Mouse (Mus musculus): ENCODE measurements around the gene Cln3. TPM values are rescaled to one million over a fixed set of nuclear protein-coding genes. Genes with fewer than 3 reads are reported as not detected.
A peak's percentile ranks its signal among the peaks of the same experiment; 100 is the strongest.

The Cln3 gene
- polyA plus RNA-seq, 1 experiment from 2014 or later, result 33.0 TPM

- WGBS, result 70% methylated on average over 6 of the region's 6 CpGs
- DNase-seq (ENCODE audit: low spot score) (no peak), ATAC-seq (no peak)
Observed at GRCm38 (mm10) chr7:126581661-126582060, 4.0 kb downstream of the Cln3 start.

GRCm38 (mm10) chr7:126579172-126579571, 6.4 kb downstream of the Cln3 start:
- H3K4me2 ChIP-seq (replicated peaks; ENCODE audit: low read depth, low read length), result no peak overlapping the region
- H3K4me3 ChIP-seq (ENCODE audit: low read depth, low read length), result no peak overlapping the region
- TF ChIP-seq EP300 (IDR thresholded peaks at IDR 0.05) (no peak), CTCF (IDR thresholded peaks at IDR 0.05) (peak; percentile 75)
- no peak overlapping the region for H3K9ac ChIP-seq (replicated peaks; ENCODE audit: low read depth)
- ATAC-seq (no peak), DNase-seq (ENCODE audit: low spot score) (peak; percentile 42)
- WGBS, result 48% methylated on average over 8 of the region's 8 CpGs
- no peaks in the 10 kb centered on the region for H3K9me3 ChIP-seq (ENCODE audit: low read length)
- H3K4me1 ChIP-seq (ENCODE audit: insufficient read depth, low read depth, low read length), result no peaks in the 10 kb centered on the region; the same call in 1 of the 2 replicates
- no peak overlapping the region for H3K27ac ChIP-seq (ENCODE audit: low read length)
- H3K27me3 ChIP-seq (replicated peaks; ENCODE audit: insufficient read depth, low read length), result no peaks in the 10 kb centered on the region
- H3K36me3 ChIP-seq (ENCODE audit: insufficient read depth, low read length), result peaks cover 4% of the 10 kb centered on the region; the same call in 1 of the 2 replicates

More at GRCm38 (mm10) chr7:126581661-126582060, 4.0 kb downstream of the Cln3 start:
- Histone ChIP-seq H3K4me1 (ENCODE audit: insufficient read depth, low read depth, low read length) (no peaks in the 10 kb centered on the region; the same call in 1 of the 2 replicates), H3K4me2 (replicated peaks; ENCODE audit: low read depth, low read length) (no peak overlapping the region), H3K36me3 (ENCODE audit: insufficient read depth, low read length) (no peaks in the 10 kb centered on the region), H3K9me3 (ENCODE audit: low read length) (no peaks in the 10 kb centered on the region), H3K9ac (replicated peaks; ENCODE audit: low read depth) (no peak overlapping the region), H3K27me3 (replicated peaks; ENCODE audit: insufficient read depth, low read length) (no peaks in the 10 kb centered on the region), H3K4me3 (ENCODE audit: low read depth, low read length) (no peak overlapping the region), H3K27ac (ENCODE audit: low read length) (no peak overlapping the region)
- TF ChIP-seq CTCF (IDR thresholded peaks at IDR 0.05) (no peak), EP300 (IDR thresholded peaks at IDR 0.05) (no peak)

- TF ChIP-seq EP300 (IDR thresholded peaks at IDR 0.05) (no peak), CTCF (IDR thresholded peaks at IDR 0.05) (peak; percentile 73)
- 49% methylated on average over 8 of the region's 8 CpGs for WGBS
- no peak for ATAC-seq
- peaks cover 4% of the 10 kb centered on the region; the same call in 1 of the 2 replicates for H3K36me3 ChIP-seq (ENCODE audit: insufficient read depth, low read length)
- no peaks in the 10 kb centered on the region for H3K9me3 ChIP-seq (ENCODE audit: low read length)
- no peak overlapping the region for H3K27ac ChIP-seq (ENCODE audit: low read length)
- H3K9ac ChIP-seq (replicated peaks; ENCODE audit: low read depth), result no peak overlapping the region
- no peak overlapping the region for H3K4me3 ChIP-seq (ENCODE audit: low read depth, low read length)
- H3K4me2 ChIP-seq (replicated peaks; ENCODE audit: low read depth, low read length), result no peak overlapping the region
- H3K4me1 ChIP-seq (ENCODE audit: insufficient read depth, low read depth, low read length), result no peaks in the 10 kb centered on the region
- peak; percentile 62 for DNase-seq (ENCODE audit: low spot score)
- H3K27me3 ChIP-seq (replicated peaks; ENCODE audit: insufficient read depth, low read length), result no peaks in the 10 kb centered on the region
Observed at GRCm38 (mm10) chr7:126576946-126577345, 8.7 kb downstream of the Cln3 start.

DNA sequence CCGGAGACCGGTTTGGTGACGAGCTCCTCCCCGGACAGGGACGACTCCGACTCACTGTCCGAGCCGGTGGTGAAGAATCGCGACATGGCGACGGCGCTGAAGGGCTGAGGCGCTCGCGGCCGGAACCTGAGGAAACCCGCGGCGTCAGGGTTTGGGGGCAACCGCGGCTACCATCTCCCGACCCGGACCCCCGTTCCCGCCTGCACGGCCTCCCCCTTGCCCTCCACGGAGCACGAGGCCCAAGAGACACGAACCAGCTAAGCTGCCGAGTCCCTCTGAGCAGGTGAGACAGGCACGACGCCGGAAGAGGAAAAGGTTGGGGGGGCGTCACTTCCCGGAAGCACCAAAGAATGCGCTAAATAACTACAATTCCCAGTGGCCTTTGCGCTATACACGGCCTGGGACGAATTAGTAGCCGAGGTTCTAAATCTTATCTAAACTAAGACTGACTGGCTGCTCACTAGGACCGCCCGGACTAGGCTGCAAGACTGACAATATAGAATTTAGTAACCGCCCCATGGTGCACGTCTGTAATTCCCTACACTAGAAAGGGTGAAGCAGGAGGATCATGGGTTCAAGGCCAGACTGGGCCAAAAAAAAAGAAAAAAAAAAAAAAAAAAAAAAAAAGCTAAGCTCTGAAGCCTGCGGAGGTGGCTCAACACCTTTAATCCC, 19.4 kb downstream of the Cln3 start, which contains the start of gene Eif3c:
TSS of gene Eif3c (minus strand) at position 318 of the 672 bp plus-strand sequence.
- peak; percentile 27; the same call in 1 of the 2 replicates for TF ChIP-seq EP300 (IDR thresholded peaks at IDR 0.05)
- TF ChIP-seq CTCF (IDR thresholded peaks at IDR 0.05), result no peak
- Histone ChIP-seq H3K36me3 (ENCODE audit: insufficient read depth, low read length) (peaks cover 23% of the 10 kb centered on the region), H3K9me3 (ENCODE audit: low read length) (no peaks in the 10 kb centered on the region), H3K4me2 (replicated peaks; ENCODE audit: low read depth, low read length) (peak within 1 kb of the TSS; percentile 71), H3K27me3 (replicated peaks; ENCODE audit: insufficient read depth, low read length) (no peaks in the 10 kb centered on the region), H3K9ac (replicated peaks; ENCODE audit: low read depth) (peak within 1 kb of the TSS; percentile 69), H3K27ac (ENCODE audit: low read length) (peak within 1 kb of the TSS; percentile 93), H3K4me1 (ENCODE audit: insufficient read depth, low read depth, low read length) (no peaks in the 10 kb centered on the region), H3K4me3 (ENCODE audit: low read depth, low read length) (peak within 1 kb of the TSS; percentile 89)
- 2% methylated on average over 46 of the region's 46 CpGs for WGBS
- ATAC-seq, result peak; percentile 97
- DNase-seq (ENCODE audit: low spot score), result peak; percentile 97

DNA sequence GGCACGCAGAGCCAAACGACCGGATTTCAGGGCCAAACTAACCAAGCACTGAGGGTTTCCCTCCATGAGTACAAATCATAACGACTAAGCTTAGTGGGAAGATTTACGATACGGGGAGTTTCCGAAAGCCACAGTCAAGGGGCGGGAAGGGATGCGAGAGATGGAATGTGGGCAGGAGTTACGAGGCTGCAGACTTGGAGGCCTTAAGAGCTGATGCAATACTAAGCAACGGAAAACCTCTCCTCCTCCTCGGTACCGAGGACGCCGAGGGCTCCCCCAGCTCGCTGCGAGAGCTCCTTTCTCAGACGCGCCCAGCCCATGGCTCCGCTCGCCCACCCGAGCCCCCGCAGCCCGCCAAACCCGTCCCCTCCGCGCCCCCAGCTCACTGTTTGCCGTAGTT, 19.9 kb downstream of the Cln3 start:
- H3K9ac ChIP-seq (replicated peaks; ENCODE audit: low read depth), result peak overlapping the region; percentile 69
- WGBS, result under 1% methylated on average over 27 of the region's 28 CpGs
- H3K27me3 ChIP-seq (replicated peaks; ENCODE audit: insufficient read depth, low read length), result no peaks in the 10 kb centered on the region
- no peaks in the 10 kb centered on the region for H3K4me1 ChIP-seq (ENCODE audit: insufficient read depth, low read depth, low read length)
- H3K4me3 ChIP-seq (ENCODE audit: low read depth, low read length), result peak overlapping the region; percentile 89
- H3K27ac ChIP-seq (ENCODE audit: low read length), result peak overlapping the region; percentile 93
- ATAC-seq, result peak; percentile 58
- TF ChIP-seq EP300 (IDR thresholded peaks at IDR 0.05) (no peak), CTCF (IDR thresholded peaks at IDR 0.05) (no peak)
- H3K36me3 ChIP-seq (ENCODE audit: insufficient read depth, low read length), result peaks cover 25% of the 10 kb centered on the region
- DNase-seq (ENCODE audit: low spot score), result peak; percentile 80
- H3K4me2 ChIP-seq (replicated peaks; ENCODE audit: low read depth, low read length), result peak overlapping the region; percentile 71
- H3K9me3 ChIP-seq (ENCODE audit: low read length), result no peaks in the 10 kb centered on the region

- Histone ChIP-seq H3K27me3 (replicated peaks; ENCODE audit: insufficient read depth, low read length) (no peaks in the 10 kb centered on the region), H3K4me1 (ENCODE audit: insufficient read depth, low read depth, low read length) (no peaks in the 10 kb centered on the region), H3K4me2 (replicated peaks; ENCODE audit: low read depth, low read length) (no peak overlapping the region), H3K9me3 (ENCODE audit: low read length) (no peaks in the 10 kb centered on the region), H3K36me3 (ENCODE audit: insufficient read depth, low read length) (peaks cover 75% of the 10 kb centered on the region), H3K4me3 (ENCODE audit: low read depth, low read length) (no peak overlapping the region), H3K9ac (replicated peaks; ENCODE audit: low read depth) (no peak overlapping the region), H3K27ac (ENCODE audit: low read length) (no peak overlapping the region)
- DNase-seq (ENCODE audit: low spot score) (no peak), ATAC-seq (no peak)
- TF ChIP-seq EP300 (IDR thresholded peaks at IDR 0.05) (no peak), CTCF (IDR thresholded peaks at IDR 0.05) (no peak)
- 91% methylated on average over 5 of the region's 5 CpGs for WGBS
Observed at GRCm38 (mm10) chr7:126556635-126557034, 29.0 kb downstream of the Cln3 start.

All from lung, postnatal 0 days (tissue).